Mouse (Mus musculus) neural tube, embryonic 11.5 days (tissue): ENCODE results near the gene Tuba3b. TPM values are rescaled to one million over a fixed set of nuclear protein-coding genes. Genes with fewer than 3 reads are reported as not detected.

ENCODE experiments used
- ATAC-seq: fragments of 200-750 bp; cut with Nextera tagmentation; 2 replicates; pipeline ENCODE4 v1.8.0; 2017; ENCODE audit warnings: moderate number of reproducible peaks, mild to moderate bottlenecking, moderate TSS enrichment, moderate library complexity; ENCODE audit not compliant: insufficient read depth, low FRiP score, low TSS enrichment
- DNase-seq: peaks from one replicate; pipeline ENCODE4 v3.0.0-alpha.2; 2015; ENCODE audit warnings: low spot score
- H3K27ac ChIP-seq: fragments of 300-500 bp; sonication (generic); 2 replicates; pipeline ENCODE4 v1.5.1; 2014; ENCODE audit warnings: low read depth, mild to moderate bottlenecking, low read length
- H3K27me3 ChIP-seq: fragments of 300-500 bp; sonication (generic); 2 replicates; pipeline ENCODE4 v1.6.1; 2014; ENCODE audit warnings: mild to moderate bottlenecking, low read length, mixed read lengths; ENCODE audit not compliant: control insufficient read depth, insufficient read depth
- H3K36me3 ChIP-seq: fragments of 300-500 bp; sonication (generic); 2 replicates; pipeline ENCODE4 v1.6.1; 2014; ENCODE audit warnings: mild to moderate bottlenecking, low read length, moderate library complexity, mixed read lengths; ENCODE audit not compliant: control insufficient read depth, insufficient read depth
- H3K4me1 ChIP-seq: fragments of 300-500 bp; sonication (generic); 2 replicates; pipeline ENCODE4 v1.6.1; 2014; ENCODE audit warnings: low read length, mixed read lengths; ENCODE audit not compliant: control insufficient read depth, insufficient read depth
- H3K4me2 ChIP-seq: fragments of 300-500 bp; sonication (generic); 2 replicates; pipeline ENCODE4 v1.6.1; 2014; ENCODE audit warnings: low read depth, mild to moderate bottlenecking, moderate library complexity
- H3K4me3 ChIP-seq: fragments of 300-500 bp; sonication (generic); 2 replicates; pipeline ENCODE4 v1.5.1; 2014; ENCODE audit warnings: low read depth, low read length
- H3K9ac ChIP-seq: fragments of 300-500 bp; sonication (generic); 2 replicates; pipeline ENCODE4 v1.6.1; 2014; ENCODE audit warnings: mild to moderate bottlenecking, low read length
- H3K9me3 ChIP-seq: fragments of 300-500 bp; sonication (generic); 2 replicates; pipeline ENCODE4 v1.6.1; 2016; ENCODE audit warnings: low read length; ENCODE audit not compliant: control insufficient read depth
- WGBS: fragments of 180-500 bp; shearing (Covaris S2); extraction: QIAGEN DNeasy Blood & Tissue Kit; methylation state at CpG from one replicate; pipeline ENCODE4 v1.1.7; 2014; 5-methylcytosine and 5-hydroxymethylcytosine counted together
- polyA plus RNA-seq: library from polyadenylated mRNA; unstranded; fragments of >200 nt; fragmentation: Nextera tagmentation; extraction: Ambion mirVana; gene quantifications from 2 replicates; pipeline ENCODE4 v1.2.1, GENCODE M21; 2014

Tuba3b gene
- polyA plus RNA-seq, 1 experiment from 2014 or later, result not detected

DNA sequence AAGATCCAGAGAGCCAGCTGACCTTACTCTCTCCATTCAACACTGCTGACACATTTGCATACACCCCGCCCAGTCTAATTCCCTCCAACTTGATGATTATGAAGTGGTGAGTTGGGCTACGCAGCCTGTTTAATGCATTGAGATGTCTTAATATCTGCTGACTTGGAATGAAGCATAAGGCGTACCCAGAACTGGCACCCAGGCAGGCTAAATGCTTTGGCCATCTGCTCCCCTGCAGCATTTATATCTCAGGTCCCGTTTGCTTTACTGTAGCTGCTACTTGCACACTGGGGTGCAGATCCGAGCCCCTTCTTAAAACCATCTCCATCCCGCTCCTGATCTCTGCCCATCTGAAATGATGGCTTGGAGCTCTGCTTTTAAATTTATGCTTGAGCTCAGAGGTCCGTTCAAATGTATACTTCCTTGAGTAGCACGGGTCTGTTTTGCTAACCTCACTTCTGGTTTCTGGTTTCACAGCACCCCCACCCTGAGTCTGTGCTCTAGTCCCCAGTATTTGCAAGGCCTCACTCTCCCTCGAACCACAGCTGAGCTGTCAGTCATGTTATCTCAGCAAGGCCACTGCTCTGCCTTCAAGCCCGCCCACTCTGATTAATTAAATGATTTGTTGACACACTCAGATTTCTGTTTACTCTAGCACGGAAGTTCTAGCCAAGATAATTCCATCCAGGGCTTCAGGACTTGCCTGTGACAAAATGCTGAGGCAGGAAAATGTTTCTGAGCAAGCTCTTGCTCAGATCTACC, 16.6 kb upstream of the Tuba3b start:
- peaks cover 3% of the 10 kb centered on the region; the same call in 1 of the 2 replicates for H3K4me1 ChIP-seq

DNA sequence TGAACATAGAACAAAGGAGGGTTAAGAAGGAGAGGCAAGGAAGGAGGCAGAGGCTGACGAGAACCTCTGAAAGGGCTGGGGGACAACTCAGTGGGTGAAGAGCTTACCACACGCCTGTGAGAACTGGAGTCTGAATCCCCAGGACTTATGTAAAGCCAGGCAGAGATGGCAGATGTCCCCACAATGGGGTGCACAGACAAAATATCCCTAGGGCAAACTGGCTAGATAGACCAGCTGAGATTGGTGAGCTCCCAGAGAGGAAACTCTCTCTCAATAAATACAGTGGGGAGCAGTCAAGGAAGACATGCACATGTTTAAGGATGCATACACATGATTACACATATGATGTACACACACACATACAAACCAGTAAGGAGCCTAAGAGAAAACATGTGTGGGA, 11.4 kb upstream of the Tuba3b start:
- Histone ChIP-seq H3K9ac (no peak overlapping the region), H3K4me3 (no peak overlapping the region), H3K4me2 (no peak overlapping the region), H3K27me3 (no peaks in the 10 kb centered on the region), H3K9me3 (no peaks in the 10 kb centered on the region), H3K27ac (no peak overlapping the region), H3K4me1 (peaks cover under 1% of the 10 kb centered on the region; the same call in 1 of the 2 replicates), H3K36me3 (no peaks in the 10 kb centered on the region)
- WGBS, result 40% methylated on average over 2 of the region's 2 CpGs
- ATAC-seq, result no peak
- no peak for DNase-seq

More for the DNA sequence above, 16.6 kb upstream of the Tuba3b start:
- no peak for DNase-seq
- H3K4me3 ChIP-seq, result no peak overlapping the region
- ATAC-seq, result no peak
- no peaks in the 10 kb centered on the region for H3K27me3 ChIP-seq
- no peak overlapping the region for H3K4me2 ChIP-seq
- H3K27ac ChIP-seq, result no peak overlapping the region
- 70% methylated on average over 11 of the region's 11 CpGs for whole genome bisulfite sequencing
- no peaks in the 10 kb centered on the region for H3K36me3 ChIP-seq
- H3K9me3 ChIP-seq, result no peaks in the 10 kb centered on the region
- H3K9ac ChIP-seq, result no peak overlapping the region

DNA sequence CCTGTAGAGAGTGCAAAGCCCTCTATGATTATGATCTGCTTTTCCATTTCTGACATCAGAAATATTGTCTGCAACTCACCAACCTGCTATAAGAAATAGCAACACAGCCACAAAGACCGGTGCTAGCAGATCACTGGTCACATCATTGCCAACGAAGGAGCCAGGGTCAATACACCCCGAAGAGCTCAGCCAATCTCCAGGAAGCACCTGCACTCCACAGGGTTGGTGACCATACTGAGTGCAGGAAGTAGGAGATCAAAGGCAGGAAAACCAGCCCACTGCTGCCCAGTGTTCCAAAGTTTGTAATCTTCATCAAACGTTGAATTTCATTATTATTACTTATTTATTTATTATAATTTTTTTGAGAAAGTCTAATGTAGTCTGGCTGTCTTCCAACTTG, 10.9 kb upstream of the Tuba3b start:
- Histone ChIP-seq H3K27ac (no peak overlapping the region), H3K4me1 (no peaks in the 10 kb centered on the region), H3K36me3 (no peaks in the 10 kb centered on the region), H3K9me3 (no peaks in the 10 kb centered on the region), H3K9ac (no peak overlapping the region), H3K4me3 (no peak overlapping the region), H3K27me3 (no peaks in the 10 kb centered on the region), H3K4me2 (no peak overlapping the region)
- 80% methylated on average over 4 of the region's 4 CpGs for WGBS
- ATAC-seq, result no peak
- no peak for DNase-seq

DNA sequence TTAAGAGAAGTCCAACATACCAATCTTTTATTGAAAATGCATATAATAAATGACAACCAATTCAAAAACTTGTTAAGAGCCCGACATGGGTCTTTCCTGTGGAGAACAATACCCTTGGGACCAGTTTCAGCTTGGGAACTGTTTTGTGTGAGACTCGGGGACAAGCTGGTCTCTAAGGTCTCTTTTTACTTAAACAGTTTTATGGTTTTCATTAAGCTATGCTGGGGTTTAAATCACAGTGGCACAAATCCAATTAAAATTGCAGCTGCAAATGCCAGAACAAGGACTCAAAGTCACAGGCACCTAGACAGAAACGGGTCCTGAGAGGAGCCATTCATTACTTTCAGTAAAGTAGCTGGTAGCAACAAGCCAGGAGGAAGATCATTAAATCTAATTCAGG, 10.4 kb upstream of the Tuba3b start:
- no peak for ATAC-seq
- Histone ChIP-seq H3K9ac (no peak overlapping the region), H3K4me2 (no peak overlapping the region), H3K9me3 (no peaks in the 10 kb centered on the region), H3K27ac (no peak overlapping the region), H3K27me3 (no peaks in the 10 kb centered on the region), H3K4me1 (no peaks in the 10 kb centered on the region), H3K36me3 (no peaks in the 10 kb centered on the region), H3K4me3 (no peak overlapping the region)
- 42% methylated on average over 3 of the region's 3 CpGs for WGBS
- no peak for DNase-seq

DNA sequence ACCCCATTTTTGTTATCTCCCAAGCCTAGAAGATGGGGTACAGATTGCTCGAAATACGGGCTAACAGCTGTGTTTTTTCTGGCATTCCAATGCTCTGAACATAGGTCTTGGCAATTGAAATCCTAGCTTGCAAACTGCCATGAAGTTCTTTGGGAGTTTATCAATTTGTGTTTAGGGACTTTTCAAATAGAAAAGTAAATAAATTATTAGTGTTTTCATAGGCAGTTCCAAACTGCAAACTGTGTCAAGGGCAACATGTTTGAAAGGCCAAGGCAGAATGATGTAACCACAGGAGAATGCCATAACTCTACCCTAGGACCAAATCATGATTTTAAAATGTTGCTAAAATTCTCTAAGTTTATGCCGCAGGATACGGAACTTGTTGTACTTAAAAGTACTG, 7.8 kb upstream of the Tuba3b start:
- Histone ChIP-seq H3K27me3 (no peaks in the 10 kb centered on the region), H3K36me3 (no peaks in the 10 kb centered on the region), H3K9ac (no peak overlapping the region), H3K9me3 (no peaks in the 10 kb centered on the region), H3K27ac (no peak overlapping the region), H3K4me1 (no peaks in the 10 kb centered on the region), H3K4me2 (no peak overlapping the region), H3K4me3 (no peak overlapping the region)
- ATAC-seq (no peak), DNase-seq (no peak)
- 88% methylated on average over 4 of the region's 4 CpGs for WGBS

DNA sequence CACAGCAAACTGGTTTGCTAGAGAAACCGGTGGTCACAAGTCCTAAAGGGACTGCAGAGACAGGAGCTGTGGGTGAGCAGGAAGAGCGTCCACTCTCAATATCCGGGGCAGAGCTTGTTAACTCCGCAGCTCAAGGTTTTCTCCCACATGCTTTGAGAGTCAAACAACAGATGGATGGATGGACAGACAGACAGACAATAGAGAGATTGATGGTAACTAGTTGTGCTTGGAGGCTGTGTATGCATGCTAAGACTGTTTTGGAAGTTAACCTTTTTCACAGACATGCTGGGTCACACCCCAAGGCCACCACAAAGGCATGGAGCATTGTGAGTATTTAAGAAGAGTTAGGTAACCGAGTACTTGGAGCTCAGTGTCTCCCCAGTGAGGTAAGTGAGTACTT, 6.9 kb upstream of the Tuba3b start:
- Histone ChIP-seq H3K9me3 (no peaks in the 10 kb centered on the region), H3K9ac (no peak overlapping the region), H3K27me3 (no peaks in the 10 kb centered on the region), H3K4me2 (no peak overlapping the region), H3K36me3 (no peaks in the 10 kb centered on the region), H3K4me3 (no peak overlapping the region), H3K27ac (no peak overlapping the region), H3K4me1 (no peaks in the 10 kb centered on the region)
- DNase-seq (no peak), ATAC-seq (no peak)
- WGBS, result 89% methylated on average over 5 of the region's 5 CpGs

DNA sequence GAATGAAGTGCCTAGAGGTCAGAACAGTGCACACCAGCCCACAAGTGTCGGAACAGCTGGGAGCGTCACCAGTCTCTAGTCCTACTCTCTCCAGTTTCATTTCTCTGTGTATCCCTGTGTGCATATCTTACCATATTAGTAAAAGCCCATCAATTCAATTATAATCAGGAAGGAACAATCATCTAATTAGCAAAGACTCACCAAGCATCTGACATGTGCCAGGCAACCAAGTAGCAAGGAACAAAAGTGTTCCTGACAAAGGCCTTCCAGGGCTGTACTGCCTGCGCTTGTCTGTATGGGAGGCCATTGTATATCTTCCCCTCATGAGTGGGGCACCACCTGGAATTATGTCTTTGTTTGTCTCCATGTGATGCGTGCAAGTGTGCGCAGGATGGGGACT, 4.7 kb upstream of the Tuba3b start:
- no peak for ATAC-seq
- no peak overlapping the region for H3K4me2 ChIP-seq
- no peaks in the 10 kb centered on the region for H3K36me3 ChIP-seq
- no peak overlapping the region for H3K4me3 ChIP-seq
- no peak for DNase-seq
- WGBS, result 91% methylated on average over 5 of the region's 5 CpGs
- H3K27me3 ChIP-seq, result no peaks in the 10 kb centered on the region
- H3K4me1 ChIP-seq, result no peaks in the 10 kb centered on the region
- H3K9ac ChIP-seq, result no peak overlapping the region
- no peaks in the 10 kb centered on the region for H3K9me3 ChIP-seq
- H3K27ac ChIP-seq, result no peak overlapping the region

DNA sequence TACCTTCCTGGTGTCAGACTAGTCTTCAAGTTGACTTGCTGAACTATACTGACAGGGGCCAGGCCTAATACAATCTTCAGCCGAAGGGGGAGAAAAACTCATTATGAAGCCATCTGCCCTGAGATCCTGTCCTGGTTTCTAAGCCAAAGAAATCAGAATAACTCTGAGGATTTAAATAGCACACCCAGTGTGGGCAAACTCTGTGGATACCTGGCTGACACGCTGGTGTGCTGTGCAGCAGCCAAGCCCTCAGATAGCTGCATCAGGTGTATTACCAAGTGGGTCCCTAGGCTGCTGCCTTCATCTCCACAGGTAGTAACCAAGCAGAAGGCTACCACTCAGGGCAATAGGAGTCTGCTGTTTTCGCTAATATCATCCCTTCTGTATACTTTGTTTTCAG, 2.9 kb upstream of the Tuba3b start:
- H3K9me3 ChIP-seq, result no peaks in the 10 kb centered on the region
- ATAC-seq (no peak), DNase-seq (no peak)
- H3K27ac ChIP-seq, result no peak overlapping the region
- 84% methylated on average over 3 of the region's 3 CpGs for WGBS
- no peaks in the 10 kb centered on the region for H3K4me1 ChIP-seq
- H3K9ac ChIP-seq, result no peak overlapping the region
- H3K4me2 ChIP-seq, result no peak overlapping the region
- no peak overlapping the region for H3K4me3 ChIP-seq
- no peaks in the 10 kb centered on the region for H3K36me3 ChIP-seq
- no peaks in the 10 kb centered on the region for H3K27me3 ChIP-seq

DNA sequence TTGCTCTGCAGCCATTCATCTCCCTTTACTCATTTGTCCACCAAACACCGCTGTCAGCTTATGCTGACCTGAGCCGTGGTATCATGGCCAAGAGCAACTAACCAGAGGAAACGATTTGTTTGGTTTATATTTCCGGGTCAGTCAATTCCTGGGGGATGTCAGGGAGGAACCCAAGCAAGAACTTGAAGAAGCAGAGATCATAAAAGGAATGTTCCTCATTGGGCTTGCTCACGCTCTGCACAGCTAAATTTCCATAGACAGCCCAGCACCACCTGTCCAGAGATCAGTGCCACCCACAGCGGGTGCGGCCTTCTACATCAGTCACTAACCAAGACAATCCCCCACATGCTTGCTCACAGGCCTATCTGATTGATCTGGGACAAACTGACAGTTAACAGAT, 1.3 kb upstream of the Tuba3b start, which contains the start of gene Lmntd1:
Gene Lmntd1, minus strand, starts transcription at position 101 of the 400 bp plus-strand sequence.
- H3K4me3 ChIP-seq, result no peak within 1 kb of the TSS
- H3K4me1 ChIP-seq, result no peaks in the 10 kb centered on the region
- H3K36me3 ChIP-seq, result no peaks in the 10 kb centered on the region
- no peaks in the 10 kb centered on the region for H3K9me3 ChIP-seq
- no peak for DNase-seq
- WGBS, result 83% methylated on average over 7 of the region's 7 CpGs
- no peaks in the 10 kb centered on the region for H3K27me3 ChIP-seq
- no peak within 1 kb of the TSS for H3K27ac ChIP-seq
- ATAC-seq, result no peak
- H3K9ac ChIP-seq, result no peak within 1 kb of the TSS
- no peak within 1 kb of the TSS for H3K4me2 ChIP-seq
